Mouse (Mus musculus) intestine, embryonic 14.5 days (tissue): ENCODE results near the gene Fbxw9. TPM values are rescaled to one million over a fixed set of nuclear protein-coding genes. Genes with fewer than 3 reads are reported as not detected.

Source experiments
- ATAC-seq: fragments of 200-750 bp; cut with Nextera tagmentation; replicated peaks from 2 replicates; pipeline ENCODE4 v1.8.0; 2017; ENCODE audit warnings: low read depth, moderate number of reproducible peaks, moderate TSS enrichment, moderate library complexity; ENCODE audit not compliant: low FRiP score, low TSS enrichment
- DNase-seq: peaks from one replicate; pipeline ENCODE4 v3.0.0-alpha.2; 2018; ENCODE audit warnings: low spot score
- H3K27ac ChIP-seq: fragments of 300-500 bp; sonication (generic); 2 replicates; pipeline ENCODE4 v1.5.1; 2014; ENCODE audit warnings: low read depth, mild to moderate bottlenecking, control low read depth
- H3K27me3 ChIP-seq: fragments of 300-500 bp; sonication (generic); replicated peaks from 2 replicates; pipeline ENCODE4 v1.6.1; 2014; ENCODE audit warnings: low read length, control low read depth; ENCODE audit not compliant: control insufficient read depth, insufficient read depth
- H3K36me3 ChIP-seq: fragments of 300-500 bp; sonication (generic); 2 replicates; pipeline ENCODE4 v1.6.1; 2014; ENCODE audit warnings: low read length, control low read depth; ENCODE audit not compliant: control insufficient read depth, insufficient read depth
- H3K4me1 ChIP-seq: fragments of 300-500 bp; sonication (generic); replicated peaks from 2 replicates; pipeline ENCODE4 v1.6.1; 2014; ENCODE audit warnings: low read length, control low read depth, mixed read lengths; ENCODE audit not compliant: control insufficient read depth, insufficient read depth
- H3K4me2 ChIP-seq: fragments of 300-500 bp; sonication (generic); 2 replicates; pipeline ENCODE4 v1.6.1; 2014; ENCODE audit warnings: low read length
- H3K4me3 ChIP-seq: fragments of 300-500 bp; sonication (generic); 2 replicates; pipeline ENCODE4 v1.5.1; 2014; ENCODE audit warnings: low read depth, low read length, control low read depth, mixed read lengths
- H3K9ac ChIP-seq: fragments of 300-500 bp; sonication (generic); 2 replicates; pipeline ENCODE4 v1.6.1; 2014; ENCODE audit warnings: mild to moderate bottlenecking, low read length
- H3K9me3 ChIP-seq: fragments of 300-500 bp; sonication (generic); 2 replicates; pipeline ENCODE4 v1.6.1; 2016; ENCODE audit warnings: low read length, control low read depth; ENCODE audit not compliant: control insufficient read depth
- WGBS: fragments of 180-500 bp; shearing (Covaris S2); extraction: QIAGEN DNeasy Blood & Tissue Kit; methylation state at CpG from one replicate; pipeline ENCODE4 v1.1.7; 2014; 5-methylcytosine and 5-hydroxymethylcytosine counted together
- polyA plus RNA-seq: library from polyadenylated mRNA; unstranded; fragments of >200 nt; fragmentation: Nextera tagmentation; extraction: Ambion mirVana; gene quantifications from 2 replicates; pipeline ENCODE4 v1.2.1, GENCODE M21; 2014

Fbxw9 gene
- polyA plus RNA-seq, 1 experiment from 2014 or later = 26.9 TPM

DNA sequence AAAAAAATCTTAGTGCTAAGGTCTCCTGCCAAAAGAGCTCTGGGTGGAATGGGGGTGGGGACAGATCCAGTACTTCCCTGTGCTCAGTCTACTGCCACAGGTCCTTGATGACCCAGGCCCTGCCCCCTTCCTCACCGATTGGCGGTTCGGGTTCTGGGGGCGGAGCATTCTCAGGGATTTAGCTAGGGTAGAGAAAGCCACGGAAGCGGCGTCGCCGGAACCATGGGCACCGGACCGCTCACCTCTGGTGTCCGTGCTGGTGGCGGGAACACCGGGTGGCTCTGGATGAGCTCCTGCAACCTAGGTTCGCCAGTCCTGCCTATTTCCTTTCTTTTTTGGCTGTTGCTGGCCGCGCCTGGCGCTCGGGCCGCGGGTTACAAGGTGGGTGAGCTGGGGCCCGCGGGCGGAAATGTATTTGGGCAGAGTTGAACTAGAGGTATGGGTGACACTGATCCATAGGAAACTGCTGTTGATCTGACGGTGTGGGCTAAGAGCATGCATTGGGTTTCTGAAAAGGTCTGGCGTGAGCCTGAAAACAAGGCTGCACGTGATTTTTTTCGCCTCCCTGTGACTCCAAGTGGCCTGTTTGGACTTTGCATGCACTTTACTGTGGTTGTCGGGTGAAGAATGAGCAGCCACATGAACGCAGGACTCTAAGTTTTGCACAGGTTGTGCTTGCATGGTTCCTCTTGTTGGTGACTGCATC is 23.4 kb downstream of the Fbxw9 start, which contains the start of gene Man2b1:
Gene Man2b1, plus strand, starts transcription at position 163 of the 706 bp plus-strand sequence.
- no peaks in the 10 kb centered on the region for H3K27me3 ChIP-seq
- peak; percentile 83 for ATAC-seq
- peak within 1 kb of the TSS; percentile 85 for H3K4me2 ChIP-seq
- DNase-seq = peak; percentile 85
- WGBS = under 1% methylated on average over 30 of the region's 30 CpGs
- peak within 1 kb of the TSS; percentile 62 for H3K9ac ChIP-seq
- H3K36me3 ChIP-seq = peaks cover 32% of the 10 kb centered on the region
- peak within 1 kb of the TSS; percentile 55 for H3K4me3 ChIP-seq
- peaks cover 16% of the 10 kb centered on the region; the same call in 1 of the 2 replicates for H3K4me1 ChIP-seq
- no peaks in the 10 kb centered on the region for H3K9me3 ChIP-seq
- H3K27ac ChIP-seq = no peak within 1 kb of the TSS

DNA sequence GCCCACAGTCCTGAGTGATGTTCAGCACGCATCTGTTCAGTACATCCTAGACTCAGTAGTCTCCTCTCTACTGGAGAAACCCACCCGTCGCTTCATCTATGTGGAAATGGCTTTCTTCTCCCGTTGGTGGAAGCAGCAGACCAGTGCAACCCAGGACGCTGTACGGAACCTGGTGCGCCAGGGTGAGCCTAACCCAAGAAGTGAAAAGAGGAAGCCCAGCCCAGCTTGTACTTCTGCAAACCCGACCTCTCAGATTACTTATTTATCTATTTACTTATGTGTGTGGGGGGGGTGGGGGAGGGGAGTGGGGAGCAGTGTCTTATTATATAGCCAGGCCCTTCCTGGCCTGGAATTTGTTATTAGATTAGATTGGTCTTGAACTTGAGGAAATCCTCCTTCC is 24.8 kb downstream of the Fbxw9 start:
- no peak overlapping the region for H3K4me2 ChIP-seq
- H3K27ac ChIP-seq = no peak overlapping the region
- H3K4me3 ChIP-seq = no peak overlapping the region
- ATAC-seq (no peak), DNase-seq (no peak)
- WGBS = 87% methylated on average over 8 of the region's 8 CpGs
- peaks cover 13% of the 10 kb centered on the region; the same call in 1 of the 2 replicates for H3K4me1 ChIP-seq
- H3K9me3 ChIP-seq = no peaks in the 10 kb centered on the region
- H3K36me3 ChIP-seq = peaks cover 31% of the 10 kb centered on the region
- no peaks in the 10 kb centered on the region for H3K27me3 ChIP-seq
- no peak overlapping the region for H3K9ac ChIP-seq

DNA sequence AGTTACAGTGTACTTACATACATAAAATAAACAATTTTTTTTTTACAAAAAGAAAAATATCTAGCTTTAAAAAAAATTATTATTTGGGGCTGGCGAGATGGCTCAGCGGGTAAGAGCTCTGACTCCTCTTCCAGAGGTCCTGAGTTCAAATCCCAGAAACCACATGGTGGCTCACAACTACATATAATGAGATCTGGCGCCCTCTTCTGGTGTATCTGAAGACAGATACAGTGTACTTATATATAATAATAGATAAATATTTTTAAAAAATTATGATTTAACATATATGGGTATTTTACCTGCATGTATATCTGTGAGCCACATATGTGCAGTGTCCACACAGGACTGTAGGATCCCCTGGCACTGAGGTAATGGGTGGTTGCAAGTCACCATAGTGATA is 26.4 kb downstream of the Fbxw9 start:
- ATAC-seq (no peak), DNase-seq (no peak)
- H3K4me2 ChIP-seq = no peak overlapping the region
- H3K9ac ChIP-seq = no peak overlapping the region
- H3K4me3 ChIP-seq = no peak overlapping the region
- H3K36me3 ChIP-seq = peaks cover 36% of the 10 kb centered on the region
- H3K4me1 ChIP-seq = peaks cover 9% of the 10 kb centered on the region; the same call in 1 of the 2 replicates
- H3K9me3 ChIP-seq = no peaks in the 10 kb centered on the region
- H3K27me3 ChIP-seq = no peaks in the 10 kb centered on the region
- 81% methylated on average over 3 of the region's 3 CpGs for WGBS
- H3K27ac ChIP-seq = no peak overlapping the region

DNA sequence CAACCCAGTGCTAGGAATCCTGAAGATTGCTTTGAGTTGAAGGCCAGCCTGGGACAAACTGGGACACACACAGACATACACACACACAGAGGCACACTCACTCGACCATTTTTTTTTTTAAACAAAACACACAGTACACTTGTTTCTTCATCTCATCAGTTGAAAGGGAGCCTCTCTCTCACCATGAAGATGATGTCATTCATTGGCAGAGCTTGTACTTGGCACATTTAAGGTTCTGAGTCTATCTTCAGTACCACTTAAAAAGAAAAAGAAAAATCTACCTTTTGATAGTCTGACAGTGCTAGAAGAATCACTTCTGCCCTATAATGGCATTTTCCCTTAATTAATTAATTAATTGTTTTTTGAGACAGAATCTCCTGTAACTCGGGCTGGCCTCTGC is 28.9 kb downstream of the Fbxw9 start:
- DNase-seq = no peak
- no peak overlapping the region for H3K4me3 ChIP-seq

DNA sequence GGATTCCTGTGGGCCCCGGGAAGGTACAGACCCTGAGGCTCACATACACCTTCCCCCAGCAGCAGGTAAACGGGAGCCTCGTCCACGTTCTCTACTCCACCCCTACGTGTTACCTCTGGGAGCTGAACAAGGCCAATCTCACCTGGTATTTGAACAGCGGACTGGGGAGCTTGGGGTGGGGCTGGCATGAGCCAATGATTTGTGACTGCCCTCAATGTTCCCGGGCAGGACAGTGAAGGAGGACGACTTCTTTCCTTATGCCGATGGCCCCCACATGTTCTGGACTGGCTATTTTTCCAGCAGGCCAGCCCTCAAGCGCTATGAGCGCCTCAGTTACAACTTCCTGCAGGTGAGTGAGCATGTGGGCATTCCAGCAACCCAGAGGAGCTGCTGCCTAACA is 31.0 kb downstream of the Fbxw9 start:
- no peak for ATAC-seq
- peaks cover 67% of the 10 kb centered on the region for H3K36me3 ChIP-seq
- H3K27ac ChIP-seq = no peak overlapping the region
- no peaks in the 10 kb centered on the region for H3K4me1 ChIP-seq
- H3K4me2 ChIP-seq = no peak overlapping the region
- no peak overlapping the region for H3K9ac ChIP-seq
- H3K27me3 ChIP-seq = no peaks in the 10 kb centered on the region
- H3K9me3 ChIP-seq = no peaks in the 10 kb centered on the region
- no peak overlapping the region for H3K4me3 ChIP-seq
- DNase-seq = no peak
- WGBS = 84% methylated on average over 11 of the region's 11 CpGs

More for the DNA sequence above, 28.9 kb downstream of the Fbxw9 start:
- Histone ChIP-seq H3K27ac (no peak overlapping the region), H3K9ac (no peak overlapping the region), H3K36me3 (peaks cover 52% of the 10 kb centered on the region), H3K4me2 (no peak overlapping the region), H3K9me3 (no peaks in the 10 kb centered on the region), H3K4me1 (peaks cover 3% of the 10 kb centered on the region; the same call in 1 of the 2 replicates), H3K27me3 (no peaks in the 10 kb centered on the region)
- 79% methylated on average over 2 of the region's 2 CpGs for WGBS
- no peak for ATAC-seq

DNA sequence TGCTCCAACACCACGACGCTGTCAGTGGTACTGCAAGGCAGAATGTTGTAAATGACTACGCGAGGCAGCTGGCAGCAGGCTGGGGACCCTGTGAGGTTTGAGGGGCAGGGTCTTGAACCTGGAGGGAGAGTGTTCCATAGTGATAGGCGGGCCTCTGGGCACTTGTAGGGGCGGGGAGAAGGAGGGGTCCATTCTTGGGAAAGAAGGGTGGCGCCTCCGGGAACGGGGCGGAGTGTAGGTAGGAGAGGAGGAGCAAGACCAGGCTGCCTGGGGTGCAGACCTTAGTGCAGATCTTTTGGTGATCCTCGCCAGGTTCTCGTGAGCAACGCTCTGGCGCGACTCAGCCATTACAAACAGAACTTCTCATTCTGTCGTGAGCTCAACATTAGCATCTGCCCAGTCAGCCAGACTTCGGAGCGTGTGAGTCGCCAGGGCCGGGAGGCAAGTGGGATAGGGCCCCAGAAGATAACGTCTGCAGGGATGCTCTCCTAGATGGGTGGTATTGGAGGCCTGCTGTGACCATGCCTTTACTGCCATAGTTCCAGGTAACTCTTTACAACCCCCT is 31.8 kb downstream of the Fbxw9 start:
- 32% methylated on average over 21 of the region's 21 CpGs for WGBS
- no peaks in the 10 kb centered on the region for H3K27me3 ChIP-seq
- H3K9me3 ChIP-seq = no peaks in the 10 kb centered on the region
- ATAC-seq (peak; percentile 28; the same call in 1 of the 2 replicates), DNase-seq (no peak)
- no peak overlapping the region for H3K4me3 ChIP-seq
- H3K27ac ChIP-seq = no peak overlapping the region
- no peak overlapping the region for H3K4me2 ChIP-seq
- H3K4me1 ChIP-seq = no peaks in the 10 kb centered on the region
- no peak overlapping the region for H3K9ac ChIP-seq
- H3K36me3 ChIP-seq = peaks cover 72% of the 10 kb centered on the region

DNA sequence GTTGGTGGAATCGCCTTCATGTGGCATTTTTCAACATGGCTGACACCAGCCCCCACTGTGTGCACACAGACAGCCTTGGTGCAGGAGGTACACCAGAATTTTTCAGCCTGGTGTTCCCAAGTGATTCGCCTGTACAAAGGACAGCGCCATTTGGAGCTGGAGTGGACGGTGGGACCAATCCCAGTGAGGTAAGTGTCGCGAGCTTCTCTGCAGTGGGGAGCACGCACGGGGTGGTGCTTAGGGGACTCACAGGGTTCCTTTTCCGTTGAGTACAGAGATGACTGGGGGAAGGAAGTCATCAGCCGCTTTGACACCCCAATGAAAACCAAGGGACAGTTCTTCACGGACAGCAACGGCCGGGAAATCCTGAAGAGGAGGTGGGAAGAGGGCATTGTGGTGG is 35.2 kb downstream of the Fbxw9 start:
- Histone ChIP-seq H3K9ac (no peak overlapping the region), H3K27ac (no peak overlapping the region), H3K4me1 (no peaks in the 10 kb centered on the region), H3K9me3 (no peaks in the 10 kb centered on the region), H3K4me3 (no peak overlapping the region), H3K27me3 (no peaks in the 10 kb centered on the region), H3K36me3 (peaks cover 69% of the 10 kb centered on the region), H3K4me2 (no peak overlapping the region)
- no peak for ATAC-seq
- no peak for DNase-seq
- 94% methylated on average over 13 of the region's 13 CpGs for WGBS

DNA sequence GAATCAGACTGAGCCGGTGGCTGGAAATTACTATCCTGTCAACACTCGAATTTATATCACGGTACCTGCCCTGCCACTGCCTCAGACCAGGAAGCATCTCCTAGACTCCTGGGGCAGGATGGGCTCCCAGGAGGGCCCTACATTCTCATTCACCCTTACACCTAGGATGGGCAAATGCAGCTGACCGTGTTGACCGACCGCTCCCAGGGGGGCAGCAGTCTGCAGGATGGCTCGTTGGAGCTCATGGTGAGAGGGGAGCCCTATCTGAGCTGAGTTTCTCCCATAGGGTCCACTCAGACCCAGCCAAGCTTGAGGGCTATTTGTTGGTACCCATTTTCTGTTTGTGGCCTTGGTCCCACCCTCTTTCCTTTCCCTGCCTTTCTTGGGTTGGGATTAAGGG is 35.7 kb downstream of the Fbxw9 start:
- no peak overlapping the region for H3K9ac ChIP-seq
- ATAC-seq (no peak), DNase-seq (no peak)
- no peaks in the 10 kb centered on the region for H3K9me3 ChIP-seq
- no peak overlapping the region for H3K4me2 ChIP-seq
- H3K27me3 ChIP-seq = no peaks in the 10 kb centered on the region
- H3K36me3 ChIP-seq = peaks cover 69% of the 10 kb centered on the region
- 93% methylated on average over 7 of the region's 7 CpGs for WGBS
- no peaks in the 10 kb centered on the region for H3K4me1 ChIP-seq
- no peak overlapping the region for H3K4me3 ChIP-seq
- H3K27ac ChIP-seq = no peak overlapping the region

DNA sequence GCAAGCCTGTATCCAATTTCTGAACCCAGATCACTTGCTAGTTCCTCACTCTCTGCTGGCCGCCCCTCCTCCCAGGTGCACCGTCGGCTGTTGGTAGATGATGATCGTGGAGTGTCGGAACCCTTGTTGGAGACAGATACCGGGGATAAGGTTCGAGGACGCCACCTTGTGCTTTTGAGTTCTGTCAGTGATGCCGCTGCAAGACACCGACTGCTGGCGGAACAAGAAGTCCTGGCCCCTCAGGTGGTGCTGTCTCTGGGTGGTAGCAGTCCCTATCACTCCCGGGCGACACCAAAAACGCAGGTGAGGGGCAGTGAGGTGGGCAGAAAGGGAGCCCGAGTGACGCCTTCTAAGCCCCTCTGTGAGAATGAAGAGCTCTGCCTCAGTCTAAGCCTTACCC is 36.3 kb downstream of the Fbxw9 start:
- no peaks in the 10 kb centered on the region for H3K4me1 ChIP-seq
- no peaks in the 10 kb centered on the region for H3K27me3 ChIP-seq
- no peak overlapping the region for H3K27ac ChIP-seq
- peaks cover 65% of the 10 kb centered on the region for H3K36me3 ChIP-seq
- no peak overlapping the region for H3K4me3 ChIP-seq
- DNase-seq (no peak), ATAC-seq (no peak)
- WGBS = 94% methylated on average over 16 of the region's 16 CpGs
- no peak overlapping the region for H3K4me2 ChIP-seq
- no peaks in the 10 kb centered on the region for H3K9me3 ChIP-seq
- no peak overlapping the region for H3K9ac ChIP-seq
